Mouse (Mus musculus) MEL (cell line): ENCODE data around the gene Osbpl9. TPM values are rescaled to one million over a fixed set of nuclear protein-coding genes. Genes with fewer than 3 reads are reported as not detected.

ENCODE experiments used
- DNase-seq: peaks from one replicate; pipeline ENCODE4 v3.0.0; 2011; ENCODE audit warnings: low read depth, low spot score
- H3K27ac ChIP-seq: 2 replicates; pipeline ENCODE4 v1.5.1; 2012; ENCODE audit warnings: low read depth, mild to moderate bottlenecking, control low read depth, low read length, moderate library complexity; ENCODE audit not compliant: control insufficient read depth
- H3K27me3 ChIP-seq, 2 experiments: fragments of 150-350 bp in 1 of 2; sonication (generic) in 1 of 2; 2 replicates each; pipeline ENCODE4 v1.6.1; 2012; ENCODE audit warnings: low read length in 2 of 2, mild to moderate bottlenecking in 2 of 2, improper control_type of control experiment in 1 of 2, moderate library complexity in 1 of 2; ENCODE audit not compliant: insufficient read depth in 2 of 2, control insufficient read depth in 1 of 2
- H3K36me3 ChIP-seq, 2 experiments: 2 replicates each; pipeline ENCODE4 v1.6.1; 2012 to 2014; ENCODE audit warnings: low read length in 2 of 2, improper control_type of control experiment in 1 of 2, inconsistent platforms in 1 of 2, mild to moderate bottlenecking in 1 of 2; ENCODE audit not compliant: insufficient read depth in 2 of 2, control insufficient read depth in 1 of 2
- H3K4me1 ChIP-seq, 2 experiments: fragments of 150-350 bp in 1 of 2; sonication (generic) in 1 of 2; 2 replicates each; pipeline ENCODE4 v1.6.1; 2012; ENCODE audit warnings: low read length in 2 of 2, improper control_type of control experiment in 1 of 2, mild to moderate bottlenecking in 1 of 2; ENCODE audit not compliant: insufficient read depth in 2 of 2, control insufficient read depth in 1 of 2
- H3K4me3 ChIP-seq, 2 experiments: fragments of 150-350 bp in 1 of 2; sonication (generic) in 1 of 2; 2 replicates each; pipeline ENCODE4 v1.5.1; 2012; ENCODE audit warnings: low read depth in 2 of 2, low read length in 2 of 2, mild to moderate bottlenecking in 2 of 2, moderate library complexity in 2 of 2, control low read depth in 1 of 2, improper control_type of control experiment in 1 of 2; ENCODE audit not compliant: control insufficient read depth in 1 of 2, insufficient read depth in 1 of 2
- H3K79me2 ChIP-seq: 2 replicates; pipeline ENCODE4 v1.6.1; 2012; ENCODE audit warnings: mild to moderate bottlenecking, low read length, moderate library complexity; ENCODE audit not compliant: control insufficient read depth, poor library complexity, insufficient read depth
- H3K9ac ChIP-seq: 2 replicates; pipeline ENCODE4 v1.6.1; 2012; ENCODE audit warnings: low read depth, mild to moderate bottlenecking, control low read depth, low read length, moderate library complexity; ENCODE audit not compliant: control insufficient read depth, poor library complexity, severe bottlenecking
- H3K9me3 ChIP-seq: fragments of 150-350 bp; sonication (generic); replicated peaks from 2 replicates; pipeline ENCODE4 v1.6.1; 2012; ENCODE audit warnings: mild to moderate bottlenecking, low read length, improper control_type of control experiment, moderate library complexity; ENCODE audit not compliant: insufficient read depth
- BHLHE40 ChIP-seq: IDR thresholded peaks from 2 replicates; pipeline ENCODE4 v1.6.1; 2012; ENCODE audit warnings: low read depth, mild to moderate bottlenecking, inconsistent platforms, low read length, improper control_type of control experiment, borderline replicate concordance
- CTCF ChIP-seq, 3 experiments: IDR thresholded peaks in 2 of 3; conservative IDR thresholded peaks in 1 of 3; 2 replicates each; pipeline ENCODE4 v1.5.1; 2011 to 2012; ENCODE audit warnings: low read length in 3 of 3, low read depth in 2 of 3, mild to moderate bottlenecking in 2 of 3, improper control_type of control experiment in 1 of 3, inconsistent platforms in 1 of 3, mixed read lengths in 1 of 3, moderate library complexity in 1 of 3; ENCODE audit not compliant: control insufficient read depth in 1 of 3, insufficient read depth in 1 of 3, poor library complexity in 1 of 3, severe bottlenecking in 1 of 3
- E2F4 ChIP-seq: IDR thresholded peaks from 2 replicates; pipeline ENCODE4 v1.6.1; 2011; ENCODE audit warnings: low read depth, low read length, improper control_type of control experiment, borderline replicate concordance
- ELF1 ChIP-seq: IDR thresholded peaks from 2 replicates; pipeline ENCODE4 v1.6.1; 2014; ENCODE audit warnings: low read depth, mild to moderate bottlenecking, inconsistent platforms, low read length, improper control_type of control experiment, moderate library complexity
- EP300 ChIP-seq, 2 experiments: IDR thresholded peaks; 2 replicates each; pipeline ENCODE4 v1.6.1; 2011; ENCODE audit warnings: improper control_type of control experiment in 2 of 2, low read length in 2 of 2, low read depth in 1 of 2, mild to moderate bottlenecking in 1 of 2
- GATA1 ChIP-seq: IDR thresholded peaks from 2 replicates; pipeline ENCODE4 v1.6.1; 2011; ENCODE audit warnings: low read depth, low read length, improper control_type of control experiment
- HCFC1 ChIP-seq: IDR thresholded peaks from 2 replicates; pipeline ENCODE4 v1.6.1; 2012; ENCODE audit warnings: low read depth, mild to moderate bottlenecking, inconsistent platforms, low read length, improper control_type of control experiment, moderate library complexity
- JUND ChIP-seq: IDR thresholded peaks from 2 replicates; pipeline ENCODE4 v1.6.1; 2011; ENCODE audit warnings: low read depth, mild to moderate bottlenecking, improper control_type of control experiment, low read length
- KAT2A ChIP-seq: conservative IDR thresholded peaks from 2 replicates; pipeline ENCODE4 v1.6.1; 2012; ENCODE audit warnings: low read depth, low read length, improper control_type of control experiment, inconsistent platforms
- MAFK ChIP-seq: IDR thresholded peaks from 2 replicates; pipeline ENCODE4 v1.6.1; 2011; ENCODE audit warnings: low read depth, mild to moderate bottlenecking, low read length, improper control_type of control experiment, borderline replicate concordance
- MAZ ChIP-seq: IDR thresholded peaks from 2 replicates; pipeline ENCODE4 v1.6.1; 2012; ENCODE audit warnings: low read depth, mild to moderate bottlenecking, inconsistent platforms, low read length, improper control_type of control experiment
- MEF2A ChIP-seq: IDR thresholded peaks from 2 replicates; pipeline ENCODE4 v1.6.1; 2014; ENCODE audit warnings: low read depth, mild to moderate bottlenecking, inconsistent platforms, low read length, improper control_type of control experiment; ENCODE audit not compliant: poor library complexity, insufficient replicate concordance, severe bottlenecking; ENCODE audit errors: extremely low read depth
- MXI1 ChIP-seq: IDR thresholded peaks from 2 replicates; pipeline ENCODE4 v1.6.1; 2011; ENCODE audit warnings: mild to moderate bottlenecking, low read depth, low read length, improper control_type of control experiment
- MYB ChIP-seq: IDR thresholded peaks from 2 replicates; pipeline ENCODE4 v1.6.1; 2011; ENCODE audit warnings: mild to moderate bottlenecking, low read depth, low read length, improper control_type of control experiment
- NELFE ChIP-seq: IDR thresholded peaks from 2 replicates; pipeline ENCODE4 v1.6.1; 2011; ENCODE audit warnings: low read depth, low read length, improper control_type of control experiment
- POLR2A ChIP-seq, 2 experiments: IDR thresholded peaks; 2 replicates each; pipeline ENCODE4 v1.6.1; 2011 to 2012; ENCODE audit warnings: low read length in 2 of 2, mild to moderate bottlenecking in 2 of 2, control low read depth in 1 of 2, improper control_type of control experiment in 1 of 2, low read depth in 1 of 2, moderate library complexity in 1 of 2; ENCODE audit not compliant: control insufficient read depth in 1 of 2, insufficient read depth in 1 of 2, poor library complexity in 1 of 2
- POLR2AphosphoS2 ChIP-seq: IDR thresholded peaks from 2 replicates; pipeline ENCODE4 v1.6.1; 2011; ENCODE audit warnings: low read length, improper control_type of control experiment
- POLR2AphosphoS5 ChIP-seq: IDR thresholded peaks from 2 replicates; pipeline ENCODE4 v1.6.1; 2012; ENCODE audit warnings: low read depth, borderline replicate concordance, mild to moderate bottlenecking, inconsistent platforms, low read length, moderate library complexity, mixed read lengths
- RAD21 ChIP-seq: IDR thresholded peaks from 2 replicates; pipeline ENCODE4 v1.6.1; 2011; ENCODE audit warnings: mild to moderate bottlenecking, low read depth, low read length, improper control_type of control experiment
- RCOR1 ChIP-seq: IDR thresholded peaks from 2 replicates; pipeline ENCODE4 v1.6.1; 2012; ENCODE audit warnings: low read depth, mild to moderate bottlenecking, inconsistent platforms, low read length, improper control_type of control experiment
- SIN3A ChIP-seq: IDR thresholded peaks from 2 replicates; pipeline ENCODE4 v1.6.1; 2012; ENCODE audit warnings: low read length, improper control_type of control experiment, inconsistent platforms
- SMC3 ChIP-seq: IDR thresholded peaks from 2 replicates; pipeline ENCODE4 v1.6.1; 2011; ENCODE audit warnings: low read depth, low read length, improper control_type of control experiment
- TAL1 ChIP-seq: IDR thresholded peaks from 2 replicates; pipeline ENCODE4 v1.6.1; 2012; ENCODE audit warnings: mild to moderate bottlenecking, inconsistent platforms, low read length, moderate library complexity, mixed read lengths
- TBP ChIP-seq: IDR thresholded peaks from 2 replicates; pipeline ENCODE4 v1.8.0; 2011; ENCODE audit warnings: low read depth, low read length, improper control_type of control experiment
- UBTF ChIP-seq: IDR thresholded peaks from 2 replicates; pipeline ENCODE4 v1.6.1; 2012; ENCODE audit warnings: low read depth, mild to moderate bottlenecking, inconsistent platforms, low read length, improper control_type of control experiment, moderate library complexity, borderline replicate concordance; ENCODE audit not compliant: insufficient read depth
- USF2 ChIP-seq, 2 experiments: IDR thresholded peaks; 2 replicates each; pipeline ENCODE4 v1.6.1; 2011 to 2012; ENCODE audit warnings: improper control_type of control experiment in 2 of 2, low read length in 2 of 2, borderline replicate concordance in 1 of 2, inconsistent platforms in 1 of 2, low read depth in 1 of 2, mild to moderate bottlenecking in 1 of 2; ENCODE audit not compliant: insufficient read depth in 1 of 2
- ZC3H11A ChIP-seq: IDR thresholded peaks from 2 replicates; pipeline ENCODE4 v1.6.1; 2012; ENCODE audit warnings: low read depth, mild to moderate bottlenecking, inconsistent platforms, low read length, improper control_type of control experiment
- ZMIZ1 ChIP-seq: IDR thresholded peaks from 2 replicates; pipeline ENCODE4 v1.6.1; 2012; ENCODE audit warnings: low read depth, mild to moderate bottlenecking, inconsistent platforms, low read length, improper control_type of control experiment, moderate library complexity
- polyA plus RNA-seq, 2 experiments: library from polyadenylated mRNA; stranded (reverse) in 1 of 2; unstranded in 1 of 2; fragments of >175 nt in 1 of 2; fragments of >200 nt in 1 of 2; gene quantifications; 2 replicates each; pipeline versions ENCODE4 v1.2.1 to v1.2.4; 2012; ENCODE audit warnings: low replicate concordance in 2 of 2, low read depth in 1 of 2; ENCODE audit not compliant: insufficient read length in 2 of 2, insufficient read depth in 1 of 2, missing spikeins in 1 of 2
- total RNA-seq: library from RNA; depleted of rRNA; stranded (reverse); fragments of 300-350 nt; gene quantifications from 2 replicates; pipeline ENCODE4 v1.2.3, GENCODE M21; 2012

The Osbpl9 gene
- total and polyA plus RNA-seq, 3 experiments: 14.9 to 42.6 TPM; not detected in 1

- no peaks in the 10 kb centered on the region for H3K9me3 ChIP-seq
- TF ChIP-seq HCFC1: no peak
- no peak for TF ChIP-seq POLR2A (IDR thresholded peaks at IDR 0.05; ENCODE audit: control insufficient read depth in 1 of 2, insufficient read depth in 1 of 2, low read depth in 1 of 2, low read length in 2 of 2, poor library complexity in 1 of 2)
- TF ChIP-seq MXI1: no peak
- no peak for TF ChIP-seq GATA1
- no peak for TF ChIP-seq MAZ
- no peak for TF ChIP-seq MEF2A
- TF ChIP-seq RAD21: no peak
- no peak for TF ChIP-seq TAL1
- no peak for TF ChIP-seq BHLHE40
- TF ChIP-seq RCOR1: no peak
- TF ChIP-seq ZMIZ1: no peak
- TF ChIP-seq POLR2AphosphoS2: no peak
- no peak for TF ChIP-seq KAT2A
- TF ChIP-seq TBP: no peak
- no peak for TF ChIP-seq ZC3H11A
- no peak for TF ChIP-seq NELFE
- TF ChIP-seq ELF1: no peak
- no peak for TF ChIP-seq CTCF (IDR thresholded peaks at IDR 0.05 in 2 of 3, conservative IDR thresholded peaks at IDR 0.05 in 1 of 3; ENCODE audit: control insufficient read depth in 1 of 3, insufficient read depth in 1 of 3, low read depth in 2 of 3, low read length in 3 of 3, poor library complexity in 1 of 3, severe bottlenecking in 1 of 3)
- no peak for TF ChIP-seq MYB
- TF ChIP-seq EP300 (IDR thresholded peaks at IDR 0.05; ENCODE audit: low read depth in 1 of 2, low read length in 2 of 2): no peak
- TF ChIP-seq, all 39 proteins: peak for 0
- Histone ChIP-seq H3K4me1 (no peaks in the 10 kb centered on the region), H3K79me2 (no peaks in the 10 kb centered on the region), H3K36me3 (no peaks in the 10 kb centered on the region), H3K27ac (no peak overlapping the region), H3K4me3 (no peak overlapping the region), H3K9ac (no peak overlapping the region), H3K27me3 (peaks cover 0 to 1% of the 10 kb centered on the region in 2 experiments; a peak in 2 of 4 replicates)
- no peak for DNase-seq
Observed at GRCm38 (mm10) chr4:109245016-109245620, 43.0 kb upstream of the Osbpl9 start.

- Histone ChIP-seq H3K9ac (no peak overlapping the region), H3K27ac (no peak overlapping the region), H3K36me3 (no peaks in the 10 kb centered on the region), H3K9me3 (no peaks in the 10 kb centered on the region), H3K4me3 (no peak overlapping the region), H3K27me3 (peaks cover 0 to 1% of the 10 kb centered on the region in 2 experiments; a peak in 2 of 4 replicates), H3K79me2 (no peaks in the 10 kb centered on the region), H3K4me1 (no peaks in the 10 kb centered on the region)
- DNase-seq: no peak
- TF ChIP-seq BHLHE40 (no peak), POLR2AphosphoS2 (no peak), SMC3 (no peak), TBP (no peak), MAFK (no peak), GATA1 (no peak), POLR2A (IDR thresholded peaks at IDR 0.05; ENCODE audit: control insufficient read depth in 1 of 2, insufficient read depth in 1 of 2, low read depth in 1 of 2, low read length in 2 of 2, poor library complexity in 1 of 2) (no peak), NELFE (no peak), MEF2A (no peak), SIN3A (no peak), UBTF (no peak), USF2 (IDR thresholded peaks at IDR 0.05; ENCODE audit: borderline replicate concordance in 1 of 2, insufficient read depth in 1 of 2, low read depth in 1 of 2, low read length in 2 of 2) (no peak), JUND (no peak), RCOR1 (no peak), MXI1 (no peak), E2F4 (no peak), POLR2AphosphoS5 (no peak), CTCF (IDR thresholded peaks at IDR 0.05 in 2 of 3, conservative IDR thresholded peaks at IDR 0.05 in 1 of 3; ENCODE audit: control insufficient read depth in 1 of 3, insufficient read depth in 1 of 3, low read depth in 2 of 3, low read length in 3 of 3, poor library complexity in 1 of 3, severe bottlenecking in 1 of 3) (no peak)
Observed at GRCm38 (mm10) chr4:109244506-109244905, 42.4 kb upstream of the Osbpl9 start.
